Mouse (Mus musculus) kidney, adult 2 months (tissue): ENCODE data around the gene Metap2.

Experiments used
- CTCF ChIP-seq: fragments of 200-500 bp; conservative IDR thresholded peaks from 2 replicates; pipeline ENCODE4 v1.5.1; 2011; ENCODE audit warnings: low read depth, mild to moderate bottlenecking, control low read depth, low read length, moderate library complexity, mixed read lengths; ENCODE audit not compliant: insufficient read depth, insufficient read length
- POLR2A ChIP-seq: fragments of 200-500 bp; IDR thresholded peaks from one replicate; pipeline ENCODE4 v1.6.1; 2011; ENCODE audit warnings: low read depth, low read length, control low read depth

- TF ChIP-seq POLR2A: no peak
- no peak for TF ChIP-seq CTCF
Measured at GRCm38 (mm10) chr10:93916778-93917177, 19.9 kb upstream of the Metap2 start.
